Mouse (Mus musculus): ENCODE measurements around the gene Fgd4. TPM values are rescaled to one million over a fixed set of nuclear protein-coding genes. Genes with fewer than 3 reads are reported as not detected.

The Fgd4 gene
- 15.8 and 16.7 TPM in 2 replicates for polyA plus RNA-seq (2015; fragmentation: Nextera tagmentation; extraction: Ambion mirVana)

DNA sequence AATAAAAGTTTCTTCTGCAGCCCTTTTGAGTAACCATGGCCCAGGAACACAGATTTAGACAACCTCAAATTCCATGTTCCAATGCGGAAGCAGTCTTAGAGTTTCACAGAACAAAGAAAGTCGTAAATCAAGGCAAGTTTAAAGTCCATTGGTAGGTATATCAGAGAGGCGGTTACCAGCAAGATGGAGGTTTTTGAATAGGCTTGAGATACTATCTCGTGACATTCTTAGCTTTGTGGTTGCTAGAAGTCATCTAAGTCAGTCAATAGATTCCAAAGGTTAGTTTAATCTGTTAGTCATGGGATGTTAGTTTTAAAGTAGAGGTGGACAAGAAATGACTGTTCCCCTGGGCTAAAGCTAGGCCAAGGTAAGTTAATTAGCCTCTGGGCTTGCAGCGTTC lies at the start of gene Fgd4:
Gene Fgd4, minus strand, starts transcription at position 89 of the 400 bp plus-strand sequence.
- no peaks in the 10 kb centered on the region for H3K9me3 ChIP-seq (ENCODE audit: control insufficient read depth, low read length)
- H3K36me3 ChIP-seq (ENCODE audit: control insufficient read depth, insufficient read depth, low read length) = no peaks in the 10 kb centered on the region
- H3K9ac ChIP-seq (ENCODE audit: low read depth, low read length) = peak within 1 kb of the TSS; percentile 87
- no peaks in the 10 kb centered on the region for H3K27me3 ChIP-seq (replicated peaks; ENCODE audit: control insufficient read depth, insufficient read depth, low read length)
- H3K27ac ChIP-seq (ENCODE audit: low read depth, low read length) = peak within 1 kb of the TSS; percentile 62
- H3K4me3 ChIP-seq (ENCODE audit: low read length) = peak within 1 kb of the TSS; percentile 91
- peaks cover 10% of the 10 kb centered on the region for H3K4me1 ChIP-seq (ENCODE audit: control insufficient read depth, insufficient read depth, low read depth, low read length)
- 38% methylated on average over 5 of the region's 5 CpGs for WGBS
- no peak for ATAC-seq
- peak within 1 kb of the TSS; percentile 96 for H3K4me2 ChIP-seq (ENCODE audit: low read length)

DNA sequence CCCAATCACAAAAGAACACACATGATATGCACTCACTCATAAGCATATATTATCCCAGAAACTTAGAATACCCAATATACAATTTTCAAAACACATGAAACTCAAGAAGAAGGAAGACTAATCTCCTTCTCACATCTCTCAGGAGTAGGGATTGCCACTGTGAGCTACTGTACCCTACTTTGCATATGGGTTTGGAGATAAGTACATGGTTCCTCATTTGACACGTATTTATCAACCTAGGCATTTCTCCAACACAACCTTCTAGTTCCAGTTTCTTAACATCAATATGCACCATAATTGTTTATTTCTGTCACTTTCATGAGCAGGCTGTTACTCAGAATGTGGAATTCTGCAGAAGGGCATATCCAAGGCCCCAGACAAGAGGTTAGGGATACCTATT lies 44.8 kb upstream of the Fgd4 start:
- no peak for ATAC-seq
- 93% methylated on average over 1 of the region's 1 CpGs for WGBS
- H3K9ac ChIP-seq (ENCODE audit: low read depth, low read length) = no peak overlapping the region
- no peak overlapping the region for H3K4me3 ChIP-seq (ENCODE audit: low read length)
- H3K27me3 ChIP-seq (replicated peaks; ENCODE audit: control insufficient read depth, insufficient read depth, low read length) = no peaks in the 10 kb centered on the region
- no peak overlapping the region for H3K27ac ChIP-seq (ENCODE audit: low read depth, low read length)
- no peak overlapping the region for H3K4me2 ChIP-seq (ENCODE audit: low read length)
- H3K36me3 ChIP-seq (ENCODE audit: control insufficient read depth, insufficient read depth, low read length) = no peaks in the 10 kb centered on the region
- no peaks in the 10 kb centered on the region for H3K4me1 ChIP-seq (ENCODE audit: control insufficient read depth, insufficient read depth, low read depth, low read length)
- no peaks in the 10 kb centered on the region for H3K9me3 ChIP-seq (ENCODE audit: control insufficient read depth, low read length)

GRCm38 (mm10) chr16:16633730-16634129 lies 33.4 kb upstream of the Fgd4 start:
- no peaks in the 10 kb centered on the region for H3K4me1 ChIP-seq (ENCODE audit: control insufficient read depth, insufficient read depth, low read depth, low read length)
- H3K9ac ChIP-seq (ENCODE audit: low read depth, low read length) = no peak overlapping the region
- no peaks in the 10 kb centered on the region for H3K36me3 ChIP-seq (ENCODE audit: control insufficient read depth, insufficient read depth, low read length)
- no peak overlapping the region for H3K4me3 ChIP-seq (ENCODE audit: low read length)
- H3K27ac ChIP-seq (ENCODE audit: low read depth, low read length) = no peak overlapping the region
- H3K4me2 ChIP-seq (ENCODE audit: low read length) = no peak overlapping the region
- no peak for ATAC-seq
- no peaks in the 10 kb centered on the region for H3K27me3 ChIP-seq (replicated peaks; ENCODE audit: control insufficient read depth, insufficient read depth, low read length)
- no peaks in the 10 kb centered on the region; the same call in 1 of the 2 replicates for H3K9me3 ChIP-seq (ENCODE audit: control insufficient read depth, low read length)

- H3K27ac ChIP-seq (ENCODE audit: low read depth, low read length) = peak overlapping the region; percentile 62
- no peaks in the 10 kb centered on the region for H3K36me3 ChIP-seq (ENCODE audit: control insufficient read depth, insufficient read depth, low read length)
- no peaks in the 10 kb centered on the region for H3K9me3 ChIP-seq (ENCODE audit: control insufficient read depth, low read length)
- H3K27me3 ChIP-seq (replicated peaks; ENCODE audit: control insufficient read depth, insufficient read depth, low read length) = no peaks in the 10 kb centered on the region
- H3K4me2 ChIP-seq (ENCODE audit: low read length) = peak overlapping the region; percentile 96
- ATAC-seq = peak; percentile 93
- H3K4me1 ChIP-seq (ENCODE audit: control insufficient read depth, insufficient read depth, low read depth, low read length) = peaks cover 10% of the 10 kb centered on the region
- H3K4me3 ChIP-seq (ENCODE audit: low read length) = peak overlapping the region; percentile 91
- H3K9ac ChIP-seq (ENCODE audit: low read depth, low read length) = peak overlapping the region; percentile 87
- under 1% methylated on average over 73 of the region's 77 CpGs for WGBS
Observed at GRCm38 (mm10) chr16:16599586-16600401, 555 bp downstream of the Fgd4 start.

DNA sequence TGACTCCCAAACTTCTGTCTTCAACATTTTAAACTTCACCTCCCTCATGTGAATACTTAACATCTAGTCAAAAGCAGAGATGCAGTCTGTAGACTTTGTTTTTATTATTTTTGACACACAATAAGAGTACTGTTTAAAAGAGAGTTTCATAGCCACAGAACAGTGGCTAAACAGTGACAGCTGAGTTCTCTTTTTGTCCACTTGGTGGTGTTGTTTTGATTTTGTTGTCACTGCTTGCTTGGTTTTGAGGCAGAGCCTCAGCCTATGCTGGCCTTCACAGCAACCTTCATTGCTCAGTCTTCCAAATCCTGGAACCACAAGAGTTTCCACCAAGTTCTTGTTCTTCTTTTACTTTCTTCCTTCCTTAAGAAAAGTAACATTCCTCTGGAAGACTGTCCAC lies 3.8 kb downstream of the Fgd4 start:
- H3K36me3 ChIP-seq (ENCODE audit: control insufficient read depth, insufficient read depth, low read length) = no peaks in the 10 kb centered on the region
- H3K4me1 ChIP-seq (ENCODE audit: control insufficient read depth, insufficient read depth, low read depth, low read length) = peaks cover 10% of the 10 kb centered on the region
- ATAC-seq = no peak
- H3K9me3 ChIP-seq (ENCODE audit: control insufficient read depth, low read length) = no peaks in the 10 kb centered on the region
- H3K27me3 ChIP-seq (replicated peaks; ENCODE audit: control insufficient read depth, insufficient read depth, low read length) = no peaks in the 10 kb centered on the region
- H3K27ac ChIP-seq (ENCODE audit: low read depth, low read length) = no peak overlapping the region
- no peak overlapping the region for H3K9ac ChIP-seq (ENCODE audit: low read depth, low read length)
- H3K4me3 ChIP-seq (ENCODE audit: low read length) = no peak overlapping the region
- no peak overlapping the region for H3K4me2 ChIP-seq (ENCODE audit: low read length)

GRCm38 (mm10) chr16:16592622-16593021 lies 7.7 kb downstream of the Fgd4 start:
- H3K4me1 ChIP-seq (ENCODE audit: control insufficient read depth, insufficient read depth, low read depth, low read length) = no peaks in the 10 kb centered on the region
- ATAC-seq = no peak
- H3K27me3 ChIP-seq (replicated peaks; ENCODE audit: control insufficient read depth, insufficient read depth, low read length) = no peaks in the 10 kb centered on the region
- no peaks in the 10 kb centered on the region for H3K9me3 ChIP-seq (ENCODE audit: control insufficient read depth, low read length)
- no peak overlapping the region for H3K4me3 ChIP-seq (ENCODE audit: low read length)
- H3K36me3 ChIP-seq (ENCODE audit: control insufficient read depth, insufficient read depth, low read length) = no peaks in the 10 kb centered on the region
- no peak overlapping the region for H3K9ac ChIP-seq (ENCODE audit: low read depth, low read length)
- H3K4me2 ChIP-seq (ENCODE audit: low read length) = no peak overlapping the region
- H3K27ac ChIP-seq (ENCODE audit: low read depth, low read length) = no peak overlapping the region

GRCm38 (mm10) chr16:16584409-16585032 lies 15.8 kb downstream of the Fgd4 start:
- Histone ChIP-seq H3K9ac (ENCODE audit: low read depth, low read length) (no peak overlapping the region), H3K36me3 (ENCODE audit: control insufficient read depth, insufficient read depth, low read length) (no peaks in the 10 kb centered on the region), H3K27me3 (replicated peaks; ENCODE audit: control insufficient read depth, insufficient read depth, low read length) (no peaks in the 10 kb centered on the region), H3K27ac (ENCODE audit: low read depth, low read length) (no peak overlapping the region), H3K4me1 (ENCODE audit: control insufficient read depth, insufficient read depth, low read depth, low read length) (no peaks in the 10 kb centered on the region), H3K9me3 (ENCODE audit: control insufficient read depth, low read length) (no peaks in the 10 kb centered on the region), H3K4me3 (ENCODE audit: low read length) (no peak overlapping the region), H3K4me2 (ENCODE audit: low read length) (no peak overlapping the region)
- peak; percentile 95 for ATAC-seq
- 68% methylated on average over 4 of the region's 4 CpGs for WGBS

DNA sequence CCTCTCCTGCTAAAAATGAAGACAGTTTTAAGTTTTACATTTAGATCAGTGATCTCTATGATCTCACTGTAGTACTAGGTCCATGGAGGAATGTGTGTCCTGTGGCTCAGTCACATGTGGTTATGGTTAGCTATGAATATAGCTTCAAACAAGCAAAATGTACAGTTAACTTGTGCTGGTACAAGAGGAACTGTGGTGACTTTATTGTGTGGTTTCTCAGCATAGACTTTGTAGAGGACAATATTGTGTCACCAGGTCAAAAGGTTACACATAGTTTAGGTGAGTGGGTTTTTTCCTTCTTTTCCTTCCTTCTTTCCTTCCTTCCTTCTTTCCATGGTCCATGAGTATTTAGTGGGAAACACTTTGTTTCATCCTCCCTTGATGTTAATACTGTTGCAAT lies 23.8 kb downstream of the Fgd4 start:
- no peak overlapping the region for H3K27ac ChIP-seq (ENCODE audit: low read depth, low read length)
- no peak overlapping the region for H3K4me3 ChIP-seq (ENCODE audit: low read length)
- H3K27me3 ChIP-seq (replicated peaks; ENCODE audit: control insufficient read depth, insufficient read depth, low read length) = no peaks in the 10 kb centered on the region
- no peak for ATAC-seq
- H3K9ac ChIP-seq (ENCODE audit: low read depth, low read length) = no peak overlapping the region
- H3K4me2 ChIP-seq (ENCODE audit: low read length) = no peak overlapping the region
- no peaks in the 10 kb centered on the region for H3K9me3 ChIP-seq (ENCODE audit: control insufficient read depth, low read length)
- no peaks in the 10 kb centered on the region for H3K36me3 ChIP-seq (ENCODE audit: control insufficient read depth, insufficient read depth, low read length)
- no peaks in the 10 kb centered on the region for H3K4me1 ChIP-seq (ENCODE audit: control insufficient read depth, insufficient read depth, low read depth, low read length)

- Histone ChIP-seq H3K4me3 (ENCODE audit: low read length) (no peak overlapping the region), H3K27me3 (replicated peaks; ENCODE audit: control insufficient read depth, insufficient read depth, low read length) (no peaks in the 10 kb centered on the region), H3K9ac (ENCODE audit: low read depth, low read length) (no peak overlapping the region), H3K4me2 (ENCODE audit: low read length) (no peak overlapping the region), H3K9me3 (ENCODE audit: control insufficient read depth, low read length) (no peaks in the 10 kb centered on the region), H3K27ac (ENCODE audit: low read depth, low read length) (no peak overlapping the region), H3K4me1 (ENCODE audit: control insufficient read depth, insufficient read depth, low read depth, low read length) (no peaks in the 10 kb centered on the region), H3K36me3 (ENCODE audit: control insufficient read depth, insufficient read depth, low read length) (no peaks in the 10 kb centered on the region)
- ATAC-seq = no peak
Observed at GRCm38 (mm10) chr16:16574508-16574907, 25.8 kb downstream of the Fgd4 start.

Measured in hindbrain, embryonic 16.5 days (tissue).